Mouse (Mus musculus): ENCODE measurements around the gene Pet100.

DNA sequence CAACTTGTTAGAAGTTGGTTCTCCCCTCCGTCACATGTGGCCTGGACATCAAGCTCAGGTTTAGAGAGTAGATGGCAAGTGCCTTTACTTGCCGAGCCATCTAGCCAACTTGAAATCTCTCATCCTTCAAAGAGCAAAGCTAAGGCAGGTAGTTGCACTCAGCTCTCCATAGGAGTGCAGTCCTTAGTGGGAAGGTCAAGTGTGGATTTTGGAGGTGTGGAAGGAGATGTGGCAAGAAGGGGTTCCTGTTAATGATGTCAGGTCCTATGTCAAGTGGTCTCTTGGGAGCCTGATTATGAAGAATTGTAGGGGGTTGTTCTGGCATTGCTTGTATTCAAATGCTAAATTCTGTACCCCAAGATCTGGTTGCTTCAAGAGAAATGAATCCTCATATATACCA, 26.9 kb upstream of the Pet100 start:
- no peak for TF ChIP-seq POLR2A (IDR thresholded peaks at IDR 0.05; ENCODE audit: low read depth, low read length)
- TF ChIP-seq CTCF (IDR thresholded peaks at IDR 0.05; ENCODE audit: extremely low read depth, insufficient read depth, insufficient read length, insufficient replicate concordance): no peak
